Mouse (Mus musculus) ES-Bruce4 (cell line): ENCODE data around the gene Tmem56. TPM values are rescaled to one million over a fixed set of nuclear protein-coding genes. Genes with fewer than 3 reads are reported as not detected.

Experiments used
- H3K27ac ChIP-seq: 2 replicates; pipeline ENCODE4 v1.5.1; 2012; ENCODE audit warnings: low read length, inconsistent platforms; ENCODE audit not compliant: insufficient read depth
- H3K27me3 ChIP-seq: 2 replicates; pipeline ENCODE4 v1.6.1; 2012; ENCODE audit warnings: mild to moderate bottlenecking, low read length, inconsistent platforms; ENCODE audit not compliant: control insufficient read depth, poor library complexity, insufficient read depth, severe bottlenecking
- H3K36me3 ChIP-seq: 2 replicates; pipeline ENCODE4 v1.6.1; 2012; ENCODE audit warnings: inconsistent platforms, mild to moderate bottlenecking, low read length, moderate library complexity; ENCODE audit not compliant: control insufficient read depth, poor library complexity, insufficient read depth, severe bottlenecking
- H3K4me1 ChIP-seq: one replicate; pipeline ENCODE4 v1.8.1; 2011; ENCODE audit warnings: low read length; ENCODE audit not compliant: control insufficient read depth, insufficient read depth
- H3K4me3 ChIP-seq: 2 replicates; pipeline ENCODE4 v1.5.1; 2011; ENCODE audit warnings: low read depth, mild to moderate bottlenecking, low read length
- H3K9ac ChIP-seq: 2 replicates; pipeline ENCODE4 v1.6.1; 2012; ENCODE audit warnings: low read depth, mild to moderate bottlenecking, inconsistent platforms; ENCODE audit not compliant: poor library complexity, severe bottlenecking
- H3K9me3 ChIP-seq: replicated peaks from 2 replicates; pipeline ENCODE4 v1.6.1; 2012; ENCODE audit warnings: mild to moderate bottlenecking, low read length, inconsistent platforms; ENCODE audit not compliant: control insufficient read depth, poor library complexity, insufficient read depth, severe bottlenecking
- CTCF ChIP-seq: IDR thresholded peaks from one replicate; pipeline ENCODE4 v1.8.1; 2011; ENCODE audit warnings: low read depth, low read length
- EP300 ChIP-seq: IDR thresholded peaks from 2 replicates; pipeline ENCODE4 v1.6.1; 2011; ENCODE audit warnings: low read depth, low read length; ENCODE audit not compliant: insufficient read depth
- POLR2A ChIP-seq: IDR thresholded peaks from one replicate; pipeline ENCODE4 v1.8.1; 2011; ENCODE audit warnings: low read length; ENCODE audit not compliant: insufficient read depth
- polyA plus RNA-seq: library from polyadenylated mRNA; stranded (reverse); fragments of >200 nt; gene quantifications from 2 replicates; pipeline ENCODE4 v1.2.4, GENCODE M21; 2011; ENCODE audit warnings: low read depth; ENCODE audit not compliant: missing spikeins, insufficient read depth, insufficient read length

The Tmem56 gene
- polyA plus RNA-seq, 1 experiment: 0.58 TPM

DNA sequence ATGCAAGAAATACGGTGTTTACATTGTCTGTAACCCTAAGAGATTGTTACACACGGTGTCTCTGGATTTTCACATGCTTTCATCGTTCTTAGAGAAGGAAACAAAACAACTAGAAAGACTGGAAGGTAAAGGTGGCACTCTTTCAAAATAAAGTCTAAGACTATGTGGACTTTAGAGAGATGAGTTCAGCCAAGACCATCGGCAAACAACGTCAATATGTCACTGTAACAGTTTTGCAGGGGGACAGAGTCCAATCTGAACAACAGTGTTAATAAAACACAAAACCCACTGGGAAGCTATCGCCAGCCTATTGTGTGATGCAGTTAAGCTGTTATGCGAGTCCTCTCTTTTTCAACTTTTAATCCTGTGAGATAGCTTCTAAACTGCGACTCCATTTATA, 114.3 kb downstream of the Tmem56 start:
- H3K27ac ChIP-seq: no peak overlapping the region
- no peaks in the 10 kb centered on the region for H3K36me3 ChIP-seq
- H3K4me1 ChIP-seq: no peaks in the 10 kb centered on the region
- H3K27me3 ChIP-seq: no peaks in the 10 kb centered on the region
- TF ChIP-seq POLR2A: no peak
- TF ChIP-seq CTCF: no peak
- TF ChIP-seq EP300: no peak
- H3K9me3 ChIP-seq: no peaks in the 10 kb centered on the region
- H3K9ac ChIP-seq: no peak overlapping the region
- no peak overlapping the region for H3K4me3 ChIP-seq

DNA sequence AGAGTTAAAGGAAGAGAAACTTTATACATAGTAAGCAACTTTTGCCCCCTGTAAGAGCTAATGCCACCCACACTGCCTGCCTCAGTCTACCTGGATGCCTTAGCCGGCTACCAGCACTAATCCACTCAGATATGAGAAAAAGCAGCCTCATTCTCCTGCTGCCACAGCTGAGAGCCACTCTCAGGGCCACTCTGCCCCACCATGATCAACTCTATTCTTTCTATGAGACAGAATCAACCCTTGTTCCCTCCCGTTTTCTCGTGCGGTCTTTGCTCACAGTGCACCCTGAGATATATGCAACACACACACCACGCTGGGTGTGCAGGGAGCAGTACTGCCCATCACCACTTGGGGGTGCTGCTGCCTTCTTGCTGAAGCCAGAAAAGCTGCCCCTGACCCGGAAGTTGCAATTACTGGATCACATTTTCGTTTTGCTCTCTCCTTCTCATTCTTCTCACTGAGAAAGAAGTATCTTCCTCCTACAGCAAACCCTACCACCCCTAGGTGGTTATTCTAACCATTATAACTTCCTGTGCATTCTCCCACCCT, 119.6 kb downstream of the Tmem56 start:
- no peak overlapping the region for H3K4me3 ChIP-seq
- H3K4me1 ChIP-seq: no peaks in the 10 kb centered on the region
- H3K27me3 ChIP-seq: no peaks in the 10 kb centered on the region
- no peak overlapping the region for H3K27ac ChIP-seq
- H3K9me3 ChIP-seq: no peaks in the 10 kb centered on the region
- no peaks in the 10 kb centered on the region for H3K36me3 ChIP-seq
- no peak for TF ChIP-seq EP300
- TF ChIP-seq CTCF: peak; percentile 96
- no peak for TF ChIP-seq POLR2A
- no peak overlapping the region for H3K9ac ChIP-seq

DNA sequence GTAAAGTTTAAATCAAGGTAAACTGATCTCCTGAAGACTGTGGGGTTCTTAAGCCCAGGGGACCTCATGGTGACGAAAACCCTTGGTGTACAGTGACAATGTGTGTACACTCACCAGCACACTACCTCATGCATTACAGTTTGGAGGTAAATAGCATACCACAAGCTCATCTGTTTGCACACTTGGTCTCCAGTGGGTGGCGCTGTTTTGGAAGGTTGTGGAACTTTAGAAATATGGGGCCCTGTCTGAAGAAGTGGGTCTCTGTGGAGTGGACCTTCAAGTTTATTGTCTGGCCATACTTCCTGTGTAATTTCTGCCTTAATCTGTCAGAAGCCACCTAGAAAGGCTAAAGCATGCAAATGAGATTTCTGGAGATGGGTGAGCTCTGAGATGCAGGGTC, 121.2 kb downstream of the Tmem56 start:
- Histone ChIP-seq H3K36me3 (no peaks in the 10 kb centered on the region), H3K27me3 (no peaks in the 10 kb centered on the region), H3K4me3 (no peak overlapping the region), H3K9ac (no peak overlapping the region), H3K4me1 (no peaks in the 10 kb centered on the region), H3K9me3 (no peaks in the 10 kb centered on the region), H3K27ac (no peak overlapping the region)
- peak; percentile 7 for TF ChIP-seq CTCF
- no peak for TF ChIP-seq EP300

DNA sequence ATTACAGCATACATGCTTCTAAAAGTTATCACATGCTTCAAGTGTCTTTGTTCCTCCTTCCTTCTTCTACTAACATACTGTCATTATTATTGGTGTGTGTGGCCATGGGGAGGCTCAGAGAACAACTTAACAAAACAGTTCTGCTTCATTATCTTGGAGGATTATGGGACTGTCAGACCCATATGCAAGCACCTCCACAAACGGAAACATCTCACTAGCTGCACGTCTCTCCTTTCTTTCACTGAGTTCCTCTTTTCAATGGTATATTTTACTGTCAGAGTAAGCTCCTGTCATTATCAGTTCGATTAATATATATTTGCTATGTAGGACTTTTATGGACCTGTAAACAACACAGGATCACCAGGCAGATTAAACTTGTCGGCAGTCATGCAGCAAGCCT, 122.5 kb downstream of the Tmem56 start:
- H3K4me1 ChIP-seq: no peaks in the 10 kb centered on the region

DNA sequence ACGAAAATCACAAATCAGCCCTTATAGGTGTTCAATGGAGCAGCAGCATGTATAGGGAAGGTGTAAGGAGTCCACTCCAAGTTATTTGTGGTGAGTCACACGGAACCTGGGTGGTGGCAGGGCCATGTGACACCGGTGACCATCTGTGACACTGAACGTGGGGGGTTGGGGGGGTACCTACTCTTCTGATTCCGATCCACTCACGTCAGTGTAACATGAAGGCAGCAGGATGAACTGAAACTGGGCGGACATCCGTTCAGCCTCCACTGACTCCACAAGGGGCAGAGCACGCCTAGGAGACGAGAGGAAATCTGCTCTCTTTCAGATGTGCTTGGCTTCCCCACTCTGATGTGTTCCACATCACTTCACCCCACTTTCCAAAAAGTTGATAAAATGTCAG, 123.3 kb downstream of the Tmem56 start:
- no peak for TF ChIP-seq POLR2A
- TF ChIP-seq EP300: no peak
- no peak for TF ChIP-seq CTCF
- Histone ChIP-seq H3K9me3 (no peaks in the 10 kb centered on the region), H3K4me1 (no peaks in the 10 kb centered on the region), H3K27me3 (no peaks in the 10 kb centered on the region), H3K27ac (no peak overlapping the region), H3K36me3 (no peaks in the 10 kb centered on the region), H3K4me3 (no peak overlapping the region), H3K9ac (no peak overlapping the region)

More for the DNA sequence above, 122.5 kb downstream of the Tmem56 start:
- no peak overlapping the region for H3K4me3 ChIP-seq
- no peak overlapping the region for H3K27ac ChIP-seq
- no peaks in the 10 kb centered on the region for H3K36me3 ChIP-seq
- H3K9me3 ChIP-seq: no peaks in the 10 kb centered on the region
- no peak overlapping the region for H3K9ac ChIP-seq
- no peak for TF ChIP-seq CTCF
- TF ChIP-seq POLR2A: no peak
- TF ChIP-seq EP300: no peak
- H3K27me3 ChIP-seq: no peaks in the 10 kb centered on the region

DNA sequence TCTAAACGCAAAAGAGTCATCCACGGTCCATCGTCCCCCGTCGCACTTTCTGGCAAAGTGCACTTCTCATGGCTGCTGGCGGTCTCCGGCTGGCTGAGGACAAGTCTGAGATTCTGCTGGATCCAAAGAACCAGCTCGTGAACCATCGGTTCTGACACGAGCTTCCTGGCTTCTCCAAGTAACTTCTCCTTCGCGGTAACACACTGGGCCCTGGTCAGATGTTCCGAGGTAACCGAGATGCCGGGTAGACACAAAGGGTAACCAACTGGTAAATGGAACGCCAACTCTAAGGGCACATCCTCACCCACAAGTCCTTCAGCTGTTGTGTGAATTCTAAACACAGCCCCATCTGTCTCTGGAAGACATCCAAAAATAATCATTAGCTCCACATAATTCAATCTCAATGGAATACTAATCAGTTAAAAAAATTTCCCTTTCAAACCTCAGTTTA, 124.0 kb downstream of the Tmem56 start:
- TF ChIP-seq CTCF (no peak), EP300 (no peak), POLR2A (no peak)
- no peaks in the 10 kb centered on the region for H3K4me1 ChIP-seq
- H3K27me3 ChIP-seq: no peaks in the 10 kb centered on the region
- H3K4me3 ChIP-seq: no peak overlapping the region
- no peak overlapping the region for H3K9ac ChIP-seq
- no peak overlapping the region for H3K27ac ChIP-seq
- H3K36me3 ChIP-seq: no peaks in the 10 kb centered on the region
- H3K9me3 ChIP-seq: no peaks in the 10 kb centered on the region
